Mouse (Mus musculus): ENCODE results near the gene Marcks.
A peak's percentile ranks its signal among the peaks of the same experiment; 100 is the strongest.
"Not testable (repeated sequence)": the region's sequence is repeated elsewhere in the genome, so short reads cannot be mapped to it uniquely, and the experiment has no call there.

The Marcks gene

DNA sequence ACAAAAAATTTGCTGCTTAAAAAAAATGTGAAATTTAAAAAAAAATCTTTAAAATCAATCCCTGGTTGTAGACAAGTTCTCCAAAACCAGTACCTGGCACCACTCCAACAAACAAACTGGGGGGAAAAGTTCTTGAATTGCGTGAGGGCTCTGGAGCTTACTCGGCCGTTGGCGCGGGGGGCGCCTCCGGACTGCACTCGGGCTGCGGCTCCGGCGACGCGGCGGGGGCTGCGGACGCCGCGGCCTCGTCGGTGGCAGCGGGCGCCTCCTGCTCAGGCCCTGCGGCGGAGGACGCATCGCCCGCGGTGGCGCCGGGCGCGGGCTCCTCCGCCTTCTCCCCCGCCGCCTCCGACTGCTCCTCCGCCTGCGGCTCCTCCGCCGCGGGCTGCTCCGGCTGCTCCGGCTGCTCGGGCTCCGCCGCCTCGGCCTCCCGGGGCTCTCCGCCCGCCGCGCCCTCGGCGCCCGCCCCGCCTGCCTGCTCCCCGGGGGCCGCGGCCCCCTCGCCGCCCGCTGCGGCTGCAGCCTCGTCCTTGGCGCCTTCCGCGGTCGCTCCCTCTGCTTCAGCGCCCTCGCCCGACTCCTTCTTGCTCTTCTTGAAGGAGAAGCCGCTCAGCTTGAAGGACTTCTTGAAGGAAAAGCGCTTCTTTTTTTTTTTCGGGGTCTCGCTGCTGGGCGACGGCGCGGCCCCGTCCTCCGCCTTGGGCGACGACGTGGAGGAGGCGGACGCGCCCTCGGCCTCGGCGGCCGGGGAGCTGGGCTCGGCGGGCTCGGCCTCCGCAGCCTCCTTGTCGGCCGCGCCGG is 2.6 kb downstream of the Marcks start:
- DNase-seq (ENCODE audit: low spot score in 2 of 2), result peak; percentile 66 to 70

DNA sequence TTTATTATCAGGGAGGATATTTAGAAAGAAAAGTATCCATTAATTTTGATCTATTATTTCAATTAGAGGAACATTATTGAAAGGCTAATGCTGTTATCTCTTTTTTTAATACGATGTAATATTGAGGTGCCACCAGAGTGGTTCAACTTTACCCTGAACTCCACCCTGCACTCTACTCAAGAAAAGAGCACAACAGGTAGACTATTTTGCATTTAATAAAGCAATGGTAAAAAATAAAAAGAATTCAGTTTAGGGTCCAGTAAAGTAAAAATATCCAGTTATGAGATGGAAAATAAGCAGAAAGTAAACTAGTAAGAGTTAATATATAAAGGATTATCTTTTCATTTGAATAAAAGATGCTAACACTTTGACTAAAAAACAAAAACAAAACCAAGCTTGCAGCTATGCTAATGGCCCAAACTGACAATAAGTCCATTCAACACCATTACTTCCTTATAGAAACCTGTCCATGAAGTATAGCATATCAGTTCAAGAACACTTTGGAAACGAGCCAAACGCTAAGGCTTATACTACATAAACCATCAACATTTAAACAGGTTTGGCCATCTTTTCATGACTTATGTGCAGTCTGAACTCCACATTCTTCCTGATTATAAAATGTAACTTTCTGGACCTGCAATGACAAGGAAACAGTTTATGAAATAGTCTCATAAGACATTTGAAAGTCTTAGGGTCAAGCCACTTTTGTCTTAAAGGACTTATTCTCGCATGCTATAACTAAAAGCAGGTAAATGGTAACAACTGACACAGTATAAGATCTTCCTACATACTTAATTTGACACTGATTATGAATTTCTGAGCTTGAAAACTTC is 4.6 kb downstream of the Marcks start:
- no peak for DNase-seq (ENCODE audit: low spot score in 2 of 2)

DNA sequence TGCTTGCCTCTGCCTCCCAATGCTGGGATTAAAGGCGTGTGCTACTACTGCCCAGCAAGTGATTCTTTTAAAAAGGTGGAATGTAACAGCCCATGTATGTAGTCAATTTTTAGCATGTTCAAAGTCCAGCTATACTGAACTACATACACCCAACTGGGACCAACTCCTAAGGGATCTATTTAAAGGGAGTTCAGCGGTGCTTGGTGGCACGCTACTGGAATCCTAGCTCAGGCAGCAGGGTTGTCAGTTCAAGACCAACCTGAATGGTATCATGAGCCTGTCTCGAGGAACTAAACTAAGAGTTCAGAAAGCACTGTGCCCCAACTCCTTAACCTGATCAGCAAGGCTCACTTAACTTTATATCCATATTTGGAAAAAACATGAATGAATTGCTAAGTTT is 6.0 kb downstream of the Marcks start:
- DNase-seq (ENCODE audit: low spot score in 2 of 2), result no peak

- no peak for DNase-seq (ENCODE audit: low spot score in 2 of 2)
Measured at GRCm38 (mm10) chr10:37129652-37130051, 9.1 kb downstream of the Marcks start.

DNA sequence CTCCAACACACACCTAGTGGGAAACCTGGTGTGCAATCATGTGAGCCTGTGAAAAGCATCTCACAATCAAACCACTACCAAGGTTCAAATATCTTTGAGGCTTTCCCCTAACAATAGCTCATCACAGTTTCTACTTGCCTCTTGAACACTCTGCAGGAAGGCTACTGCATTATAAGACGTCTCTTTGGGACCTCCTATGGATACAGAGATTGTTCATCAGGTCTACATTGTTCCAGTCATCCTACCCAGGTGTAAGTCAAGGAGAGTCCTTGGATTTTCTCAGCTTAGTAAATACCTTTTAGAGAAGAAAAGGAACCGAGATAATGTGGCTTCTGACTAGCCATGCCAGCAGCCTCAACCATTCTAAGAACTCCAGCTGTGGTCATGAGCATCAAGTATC is 23.4 kb downstream of the Marcks start:
- no peak for DNase-seq (ENCODE audit: low spot score in 2 of 2)

GRCm38 (mm10) chr10:37112812-37113211 is 25.9 kb downstream of the Marcks start:
- DNase-seq (ENCODE audit: low spot score in 2 of 2), result no peak

DNA sequence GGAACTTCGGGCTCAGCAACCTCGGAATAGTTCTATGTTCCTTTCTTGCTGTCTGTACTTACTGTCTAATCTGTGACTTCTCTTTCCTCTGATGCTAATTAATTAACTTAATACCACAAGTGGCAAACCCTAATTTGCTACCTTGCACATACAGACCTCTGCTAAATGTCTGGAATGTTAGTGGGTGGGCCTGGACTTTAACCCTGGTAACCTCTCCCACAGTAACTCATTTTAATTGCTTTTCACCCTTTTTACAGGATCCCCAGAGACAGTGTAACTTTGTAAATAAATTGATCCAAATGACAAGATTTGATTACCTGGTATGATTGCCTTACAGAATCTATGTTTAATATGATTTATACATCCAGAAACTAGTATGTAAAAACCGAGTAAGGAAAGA is 26.4 kb downstream of the Marcks start:
- no peak for DNase-seq (ENCODE audit: low spot score in 2 of 2)

- DNase-seq (ENCODE audit: low spot score in 2 of 2), result peak; percentile 44 to 59
Measured at GRCm38 (mm10) chr10:37111432-37111831, 27.3 kb downstream of the Marcks start.

DNA sequence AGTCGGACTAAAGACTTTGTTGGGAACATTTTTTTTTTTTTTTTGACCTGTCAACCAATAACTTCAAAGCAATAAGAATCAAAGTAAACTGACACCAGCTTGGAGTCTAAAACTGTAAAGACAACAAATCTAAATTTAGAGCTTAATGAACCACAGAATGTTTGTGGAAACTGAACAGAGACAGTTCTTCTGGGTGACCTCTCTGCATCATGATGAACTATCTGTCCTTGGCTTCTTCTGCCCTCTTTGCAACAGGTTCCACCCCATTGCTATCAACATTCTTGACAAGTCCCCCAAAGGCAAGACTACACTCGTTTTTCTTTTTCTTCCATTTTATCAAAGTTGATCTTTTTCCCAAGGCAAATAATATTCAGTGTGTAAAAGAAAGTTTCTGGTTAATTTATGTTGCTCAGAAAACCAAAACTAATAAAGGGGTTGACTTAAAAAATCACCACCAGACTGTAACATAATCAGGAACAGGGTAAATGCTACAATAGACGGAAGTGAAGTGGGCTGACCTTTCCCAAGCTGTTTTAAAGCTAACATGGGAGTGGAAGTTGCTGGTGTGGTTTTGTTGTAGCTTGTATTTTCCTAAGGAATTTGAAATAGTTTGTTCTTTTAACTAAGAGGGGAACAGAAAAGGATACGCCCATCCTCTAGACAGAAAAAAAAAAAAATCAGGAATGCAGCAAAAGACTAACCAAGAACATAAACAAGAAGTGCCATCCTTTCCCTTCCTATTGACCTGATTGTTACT is 31.7 kb downstream of the Marcks start:
- DNase-seq (ENCODE audit: low spot score in 2 of 2), result no peak

DNA sequence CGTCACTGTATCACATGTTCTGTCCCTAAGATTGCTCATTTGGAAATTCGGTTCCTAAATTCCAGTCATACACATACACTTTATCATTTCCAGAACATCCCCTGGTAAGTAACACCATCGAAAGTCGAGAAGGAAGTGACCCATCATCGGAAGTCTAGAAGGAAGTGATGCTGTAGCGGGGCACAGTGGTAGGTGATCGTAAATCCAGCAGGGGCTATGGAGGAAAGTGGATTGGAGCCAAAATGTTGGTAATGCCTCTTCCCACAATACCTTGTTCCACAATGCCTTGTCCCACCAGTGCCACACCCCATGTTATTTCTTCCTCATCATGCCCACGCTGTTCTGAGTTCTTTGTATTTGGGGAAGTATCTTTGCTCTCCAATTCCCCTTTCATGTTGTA is 32.4 kb downstream of the Marcks start:
- DNase-seq (ENCODE audit: low spot score in 2 of 2), result no peak

GRCm38 (mm10) chr10:37102227-37103080 is 36.3 kb downstream of the Marcks start:
- DNase-seq (ENCODE audit: low spot score in 2 of 2), result no peak

GRCm38 (mm10) chr10:37101733-37102132 is 37.0 kb downstream of the Marcks start:
- DNase-seq (ENCODE audit: low spot score in 2 of 2), result no peak

GRCm38 (mm10) chr10:37096529-37096928 is 42.2 kb downstream of the Marcks start:
- no peak for DNase-seq (ENCODE audit: low spot score in 2 of 2)

DNA sequence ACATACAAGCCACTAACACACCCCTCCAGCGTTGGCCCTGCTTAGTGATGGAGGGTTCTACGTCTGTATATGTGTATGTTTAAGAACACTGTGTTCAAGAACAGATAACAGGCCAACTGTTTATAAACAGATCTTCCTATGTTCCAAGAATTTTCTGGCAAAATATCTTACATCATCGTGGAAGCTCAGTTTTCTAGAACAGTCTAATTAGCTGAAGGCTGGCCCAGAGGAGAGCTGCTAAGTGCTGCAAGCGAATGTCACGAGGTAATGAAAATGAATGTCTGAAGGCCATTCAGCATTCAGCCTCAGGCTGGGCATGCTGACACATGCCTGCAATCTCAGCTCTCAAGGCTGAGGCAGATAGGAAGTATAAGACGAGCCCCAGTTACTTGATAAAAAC is 42.9 kb downstream of the Marcks start:
- no peak for DNase-seq (ENCODE audit: low spot score in 2 of 2)

- DNase-seq (ENCODE audit: low spot score in 2 of 2), result no peak
Measured at GRCm38 (mm10) chr10:37093306-37093705, 45.4 kb downstream of the Marcks start.

DNA sequence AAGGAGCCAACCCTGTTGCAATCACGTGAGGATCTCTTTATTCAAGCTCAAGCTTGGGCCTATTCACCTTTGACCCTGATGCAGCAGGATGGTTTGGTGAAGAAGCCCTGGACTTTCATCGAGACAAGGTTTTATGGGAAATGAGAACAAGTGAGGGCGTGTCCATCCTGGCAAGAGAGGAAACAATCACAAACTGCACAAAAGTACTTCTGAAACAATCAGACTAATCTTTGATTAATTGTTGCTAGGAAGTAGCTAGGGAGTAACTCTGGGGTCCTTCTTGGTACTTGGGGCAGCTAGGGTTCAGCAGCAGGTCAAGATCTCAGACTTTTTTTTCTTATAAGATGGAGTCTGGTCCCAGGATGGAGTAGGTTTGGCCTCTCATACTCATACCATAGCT is 48.3 kb downstream of the Marcks start:
- DNase-seq (ENCODE audit: low spot score in 2 of 2), result no peak

DNA sequence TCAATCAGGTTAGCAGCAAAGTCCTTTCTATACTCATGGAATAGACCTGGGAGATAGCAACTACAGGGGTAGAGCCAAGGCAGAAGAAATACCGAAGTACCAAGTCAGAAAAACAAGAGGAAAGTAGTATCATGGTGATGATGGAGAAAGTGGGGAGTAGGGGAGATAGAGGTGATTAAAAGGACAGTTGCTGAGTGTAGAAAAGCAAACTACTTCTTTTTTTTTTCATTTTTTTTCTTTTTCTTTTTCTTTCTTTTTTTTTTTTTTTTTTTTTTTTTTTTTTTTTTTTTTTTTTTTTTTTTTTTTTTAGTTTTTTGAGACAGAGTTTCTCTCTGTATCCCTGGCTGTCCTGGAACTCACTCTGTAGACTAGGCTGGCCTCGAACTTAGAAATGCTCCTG is 54.6 kb downstream of the Marcks start:
- not testable (repeated sequence) for DNase-seq (ENCODE audit: low spot score in 2 of 2)

Data from right cerebral cortex, postnatal 10 days (tissue).